Mouse (Mus musculus) erythroblast, adult 5-6 weeks (primary cell): ENCODE measurements at regions not wholly inside any gene's neighbourhood (a gene's known extent, or its start where the extent isn't known, plus 50 kb on each side); places are given as distances from the start of the nearest gene placed in this dataset.

Source experiments
- ATAC-seq: replicated peaks from 2 replicates; pipeline ENCODE4 v1.8.0; 2016; ENCODE audit warnings: moderate number of reproducible peaks, mild to moderate bottlenecking, moderate TSS enrichment, inconsistent platforms; ENCODE audit not compliant: poor library complexity, low FRiP score, severe bottlenecking

- ATAC-seq: no peak
Measured at GRCm38 (mm10) chr13:35079685-35080084, 52.8 kb upstream of the Eci2 start.

GRCm38 (mm10) chr13:35085386-35085785 is 58.5 kb upstream of the Eci2 start:
- no peak for ATAC-seq

- ATAC-seq: no peak
Measured at GRCm38 (mm10) chr13:35087246-35088040, 60.5 kb upstream of the Eci2 start.

- ATAC-seq: no peak
Measured at GRCm38 (mm10) chr13:35091155-35091554, 64.3 kb upstream of the Eci2 start.

- no peak for ATAC-seq
Measured at GRCm38 (mm10) chr13:35119782-35120181, 92.9 kb upstream of the Eci2 start.

- ATAC-seq: no peak
Measured at GRCm38 (mm10) chr13:35129475-35129874, 102.6 kb upstream of the Eci2 start.

GRCm38 (mm10) chr13:35131272-35132185 is 104.6 kb upstream of the Eci2 start:
- ATAC-seq: no peak

GRCm38 (mm10) chr13:35151629-35152028 is 124.7 kb upstream of the Eci2 start:
- ATAC-seq: no peak

- ATAC-seq: no peak
Measured at GRCm38 (mm10) chr13:35159456-35159855, 132.6 kb upstream of the Eci2 start.

- no peak for ATAC-seq
Measured at GRCm38 (mm10) chr13:35160767-35161166, 133.9 kb upstream of the Eci2 start.

- ATAC-seq: no peak
Measured at GRCm38 (mm10) chr13:35166080-35166479, 139.2 kb upstream of the Eci2 start.

GRCm38 (mm10) chr13:35166831-35167541 is 140.1 kb upstream of the Eci2 start:
- no peak for ATAC-seq

- no peak for ATAC-seq
Measured at GRCm38 (mm10) chr13:35171562-35172254, 144.8 kb upstream of the Eci2 start.

GRCm38 (mm10) chr13:35173522-35173921 is 146.6 kb upstream of the Eci2 start:
- ATAC-seq: no peak

- no peak for ATAC-seq
Measured at GRCm38 (mm10) chr13:35175587-35175986, 148.7 kb upstream of the Eci2 start.

- ATAC-seq: no peak
Measured at GRCm38 (mm10) chr13:35177305-35177704, 150.4 kb upstream of the Eci2 start.

- ATAC-seq: no peak
Measured at GRCm38 (mm10) chr13:35189028-35189711, 162.3 kb upstream of the Eci2 start.

- no peak for ATAC-seq
Measured at GRCm38 (mm10) chr13:35202069-35202468, 175.2 kb upstream of the Eci2 start.

GRCm38 (mm10) chr13:35208319-35208718 is 181.4 kb upstream of the Eci2 start:
- no peak for ATAC-seq
